Mouse (Mus musculus): ENCODE measurements at regions not wholly inside any gene's neighbourhood (a gene's known extent, or its start where the extent isn't known, plus 50 kb on each side); places are given as distances from the start of the nearest gene placed in this dataset.

DNA sequence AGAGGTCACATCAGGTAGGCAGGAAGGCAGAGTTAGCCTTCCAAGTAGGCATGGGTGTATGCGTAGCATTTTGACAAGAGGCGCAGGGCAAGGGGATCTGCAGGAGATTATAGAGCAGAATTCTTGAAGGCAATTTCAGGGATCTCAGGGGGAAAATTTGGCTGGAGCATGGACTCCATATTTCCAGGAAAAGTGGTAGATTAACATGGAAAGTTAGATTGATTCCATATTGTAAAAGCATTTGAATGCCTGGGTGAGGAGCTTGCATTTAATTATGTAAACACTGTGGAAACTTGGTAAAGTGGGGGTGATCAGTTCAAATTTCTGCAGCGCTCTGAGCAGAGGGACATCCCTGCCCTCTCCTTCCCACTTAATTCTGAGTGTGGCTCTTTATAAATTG lies 146.7 kb downstream of the Pax3 start:
- ATAC-seq (ENCODE audit: insufficient number of reproducible peaks, insufficient read depth, low FRiP score, low read depth), result no peak
- H3K4me2 ChIP-seq (replicated peaks; ENCODE audit: low read depth, low read length), result no peak overlapping the region
- H3K27me3 ChIP-seq (ENCODE audit: control insufficient read depth, insufficient read depth, low read length), result no peaks in the 10 kb centered on the region
- no peak overlapping the region for H3K27ac ChIP-seq (ENCODE audit: low read length)
- H3K9me3 ChIP-seq (ENCODE audit: control insufficient read depth, low read depth, low read length), result no peaks in the 10 kb centered on the region
- H3K9ac ChIP-seq (replicated peaks; ENCODE audit: low read depth, low read length), result no peak overlapping the region
- 80% methylated on average over 3 of the region's 3 CpGs for WGBS
- H3K4me3 ChIP-seq (ENCODE audit: low read depth, low read length), result no peak overlapping the region
- no peaks in the 10 kb centered on the region for H3K36me3 ChIP-seq (ENCODE audit: control insufficient read depth, insufficient read depth, low read length)
- no peaks in the 10 kb centered on the region for H3K4me1 ChIP-seq (ENCODE audit: control insufficient read depth, insufficient read depth, low read length)

DNA sequence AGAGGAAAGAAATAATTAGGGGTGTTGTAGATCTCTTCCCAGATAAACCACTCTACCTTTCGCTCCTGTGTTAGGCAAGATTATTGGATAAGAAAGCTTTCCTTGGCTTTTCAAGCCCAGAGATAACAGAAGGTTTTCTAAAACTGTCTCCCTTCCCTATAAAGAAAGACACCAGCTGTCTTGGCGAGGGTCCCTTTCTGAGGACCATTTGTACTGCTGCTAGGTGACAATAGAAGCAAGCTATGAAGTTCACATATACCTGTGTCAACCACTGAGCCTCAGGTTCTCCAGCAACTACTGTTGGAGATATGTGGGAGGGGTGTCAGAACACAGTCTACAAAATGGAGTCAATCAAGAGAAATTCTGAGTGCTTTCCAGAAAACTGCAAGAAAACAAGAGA lies 164.6 kb downstream of the Pax3 start:
- no peaks in the 10 kb centered on the region for H3K9me3 ChIP-seq (ENCODE audit: control insufficient read depth, low read depth, low read length)

DNA sequence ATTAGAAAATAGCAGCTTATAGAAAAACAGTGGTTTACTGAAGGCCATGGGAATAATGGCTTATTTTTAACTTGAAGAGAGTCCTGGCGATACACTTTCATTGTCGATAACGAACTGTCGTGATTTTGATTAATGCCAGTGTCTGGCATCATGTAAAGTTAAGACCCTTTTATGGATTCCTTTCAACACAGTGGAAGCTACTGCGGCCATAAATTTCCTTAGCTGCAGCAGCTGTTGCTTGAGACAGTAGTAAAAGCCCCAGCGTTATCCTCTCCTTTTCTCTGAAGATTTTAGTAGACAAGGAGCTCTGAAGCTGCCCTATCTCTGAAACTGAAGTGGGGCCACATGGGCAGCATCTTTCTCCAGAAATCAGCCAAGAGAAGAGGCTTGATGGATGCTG lies 175.2 kb downstream of the Pax3 start:
- ATAC-seq (ENCODE audit: insufficient number of reproducible peaks, insufficient read depth, low FRiP score, low read depth), result no peak
- Histone ChIP-seq H3K9ac (replicated peaks; ENCODE audit: low read depth, low read length) (no peak overlapping the region), H3K9me3 (ENCODE audit: control insufficient read depth, low read depth, low read length) (no peaks in the 10 kb centered on the region), H3K4me2 (replicated peaks; ENCODE audit: low read depth, low read length) (no peak overlapping the region), H3K27ac (ENCODE audit: low read length) (no peak overlapping the region), H3K4me3 (ENCODE audit: low read depth, low read length) (no peak overlapping the region), H3K27me3 (ENCODE audit: control insufficient read depth, insufficient read depth, low read length) (no peaks in the 10 kb centered on the region), H3K36me3 (ENCODE audit: control insufficient read depth, insufficient read depth, low read length) (no peaks in the 10 kb centered on the region), H3K4me1 (ENCODE audit: control insufficient read depth, insufficient read depth, low read length) (0 out of 2 replicates have a peak, but pooled peaks cover 5% of the 10 kb centered on the region)
- WGBS, result 32% methylated on average over 6 of the region's 6 CpGs

More for the DNA sequence above, 164.6 kb downstream of the Pax3 start:
- H3K4me1 ChIP-seq (ENCODE audit: control insufficient read depth, insufficient read depth, low read length), result no peaks in the 10 kb centered on the region
- no peak for ATAC-seq (ENCODE audit: insufficient number of reproducible peaks, insufficient read depth, low FRiP score, low read depth)
- H3K4me2 ChIP-seq (replicated peaks; ENCODE audit: low read depth, low read length), result no peak overlapping the region
- H3K4me3 ChIP-seq (ENCODE audit: low read depth, low read length), result no peak overlapping the region
- 79% methylated on average over 2 of the region's 2 CpGs for WGBS
- no peaks in the 10 kb centered on the region for H3K36me3 ChIP-seq (ENCODE audit: control insufficient read depth, insufficient read depth, low read length)
- no peak overlapping the region for H3K27ac ChIP-seq (ENCODE audit: low read length)
- no peak overlapping the region for H3K9ac ChIP-seq (replicated peaks; ENCODE audit: low read depth, low read length)
- no peaks in the 10 kb centered on the region for H3K27me3 ChIP-seq (ENCODE audit: control insufficient read depth, insufficient read depth, low read length)

DNA sequence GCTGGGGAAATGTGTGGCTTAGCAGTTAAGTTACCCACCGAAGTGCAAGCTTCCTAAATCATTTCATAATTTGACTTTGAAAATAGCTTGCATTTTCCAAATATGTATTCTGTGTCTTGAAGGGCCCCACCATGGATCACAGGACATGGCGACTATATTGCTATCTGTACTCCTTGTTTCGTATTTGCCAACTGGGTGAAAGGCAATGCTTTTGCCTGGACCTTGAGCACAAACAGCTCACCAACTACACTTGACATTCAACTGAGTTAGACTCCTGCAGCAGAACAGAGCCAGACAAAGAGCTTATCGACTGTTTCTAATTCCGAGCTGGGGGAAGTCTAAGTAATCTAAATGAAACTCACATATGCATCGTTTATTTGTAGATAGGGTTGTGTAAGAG lies 175.9 kb downstream of the Pax3 start:
- Histone ChIP-seq H3K9me3 (ENCODE audit: control insufficient read depth, low read depth, low read length) (no peaks in the 10 kb centered on the region), H3K36me3 (ENCODE audit: control insufficient read depth, insufficient read depth, low read length) (no peaks in the 10 kb centered on the region), H3K27me3 (ENCODE audit: control insufficient read depth, insufficient read depth, low read length) (no peaks in the 10 kb centered on the region), H3K9ac (replicated peaks; ENCODE audit: low read depth, low read length) (no peak overlapping the region), H3K4me2 (replicated peaks; ENCODE audit: low read depth, low read length) (no peak overlapping the region), H3K4me1 (ENCODE audit: control insufficient read depth, insufficient read depth, low read length) (0 out of 2 replicates have a peak, but pooled peaks cover 5% of the 10 kb centered on the region), H3K27ac (ENCODE audit: low read length) (no peak overlapping the region), H3K4me3 (ENCODE audit: low read depth, low read length) (no peak overlapping the region)
- ATAC-seq (ENCODE audit: insufficient number of reproducible peaks, insufficient read depth, low FRiP score, low read depth), result no peak
- whole genome bisulfite sequencing, result 71% methylated on average over 6 of the region's 6 CpGs

DNA sequence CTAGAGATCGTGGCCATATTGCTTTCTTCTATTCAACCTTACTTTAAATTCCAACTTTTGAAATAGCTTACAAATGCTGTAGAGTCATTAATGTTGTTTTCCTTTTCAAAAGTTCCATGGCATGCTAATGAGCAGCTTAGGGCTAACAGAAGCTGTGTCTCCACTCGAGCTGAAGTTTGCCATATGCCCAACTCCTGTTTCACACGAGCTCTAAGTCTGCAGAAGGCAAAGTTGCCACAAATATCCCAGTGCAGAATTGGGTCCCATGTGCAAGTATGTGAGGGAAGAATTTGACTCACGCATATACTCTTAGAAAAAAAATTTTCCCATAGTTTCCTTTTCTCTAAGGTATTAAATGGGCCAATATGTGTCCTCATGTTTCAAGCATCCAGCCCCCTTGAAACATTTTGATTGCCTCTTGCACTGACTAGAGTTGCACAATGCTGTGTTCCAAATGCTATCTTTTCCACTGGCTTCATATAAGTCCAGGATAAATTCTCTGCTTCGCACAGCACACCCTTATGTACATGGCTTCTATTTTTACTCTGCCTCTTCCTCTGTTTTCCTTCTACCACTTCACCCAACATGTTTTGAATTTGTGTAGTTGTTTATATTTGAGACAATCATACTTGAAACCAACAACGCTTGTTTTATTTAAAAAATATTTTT lies 178.9 kb downstream of the Pax3 start:
- Histone ChIP-seq H3K4me1 (ENCODE audit: control insufficient read depth, insufficient read depth, low read length) (0 out of 2 replicates have a peak, but pooled peaks cover 5% of the 10 kb centered on the region), H3K27me3 (ENCODE audit: control insufficient read depth, insufficient read depth, low read length) (no peaks in the 10 kb centered on the region), H3K9me3 (ENCODE audit: control insufficient read depth, low read depth, low read length) (no peaks in the 10 kb centered on the region), H3K36me3 (ENCODE audit: control insufficient read depth, insufficient read depth, low read length) (no peaks in the 10 kb centered on the region), H3K4me3 (ENCODE audit: low read depth, low read length) (no peak overlapping the region), H3K4me2 (replicated peaks; ENCODE audit: low read depth, low read length) (no peak overlapping the region), H3K27ac (ENCODE audit: low read length) (no peak overlapping the region), H3K9ac (replicated peaks; ENCODE audit: low read depth, low read length) (no peak overlapping the region)
- WGBS, result 80% methylated on average over 6 of the region's 6 CpGs
- no peak for ATAC-seq (ENCODE audit: insufficient number of reproducible peaks, insufficient read depth, low FRiP score, low read depth)

DNA sequence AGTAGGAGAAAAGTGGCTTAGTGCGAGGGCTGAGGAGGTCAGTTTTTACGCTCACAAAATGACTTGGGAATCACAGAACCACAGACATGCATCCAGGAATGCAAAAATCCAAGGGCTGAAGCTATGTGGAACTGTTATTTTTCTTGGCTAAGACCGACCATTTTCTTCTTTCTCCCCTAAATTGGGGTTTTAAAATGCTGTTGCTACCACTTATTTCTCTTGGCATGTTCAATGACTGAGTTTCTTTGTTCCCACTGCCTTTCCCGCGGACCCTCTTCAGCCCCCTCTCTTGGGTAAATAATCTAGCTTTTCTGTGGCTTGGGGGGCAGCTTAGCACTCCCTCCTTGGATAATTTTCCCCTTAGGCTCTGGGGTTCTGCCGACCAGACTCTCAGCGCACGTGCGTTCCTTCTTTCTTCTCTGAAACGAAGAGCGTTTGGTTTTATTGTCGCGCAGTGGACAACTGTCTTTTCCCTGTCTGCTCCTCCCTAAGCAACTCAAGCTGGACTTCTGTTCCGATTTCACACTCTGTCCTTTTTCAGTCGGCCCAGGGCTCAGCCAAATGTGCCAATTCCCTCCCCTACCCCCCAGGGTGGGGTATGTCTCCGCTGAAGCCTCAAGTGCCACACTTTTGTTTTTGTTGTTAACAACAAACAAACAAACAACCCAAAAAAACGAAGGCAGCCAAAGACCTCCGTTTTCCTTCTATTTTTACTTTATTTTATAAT lies 180.2 kb downstream of the Pax3 start:
- no peak overlapping the region for H3K9ac ChIP-seq (replicated peaks; ENCODE audit: low read depth, low read length)
- H3K27ac ChIP-seq (ENCODE audit: low read length), result no peak overlapping the region
- H3K36me3 ChIP-seq (ENCODE audit: control insufficient read depth, insufficient read depth, low read length), result no peaks in the 10 kb centered on the region
- 0 out of 2 replicates have a peak, but pooled peaks cover under 1% of the 10 kb centered on the region for H3K4me1 ChIP-seq (ENCODE audit: control insufficient read depth, insufficient read depth, low read length)
- no peaks in the 10 kb centered on the region for H3K27me3 ChIP-seq (ENCODE audit: control insufficient read depth, insufficient read depth, low read length)
- ATAC-seq (ENCODE audit: insufficient number of reproducible peaks, insufficient read depth, low FRiP score, low read depth), result no peak
- H3K4me3 ChIP-seq (ENCODE audit: low read depth, low read length), result no peak overlapping the region
- H3K4me2 ChIP-seq (replicated peaks; ENCODE audit: low read depth, low read length), result no peak overlapping the region
- H3K9me3 ChIP-seq (ENCODE audit: control insufficient read depth, low read depth, low read length), result no peaks in the 10 kb centered on the region
- WGBS, result 58% methylated on average over 18 of the region's 18 CpGs

DNA sequence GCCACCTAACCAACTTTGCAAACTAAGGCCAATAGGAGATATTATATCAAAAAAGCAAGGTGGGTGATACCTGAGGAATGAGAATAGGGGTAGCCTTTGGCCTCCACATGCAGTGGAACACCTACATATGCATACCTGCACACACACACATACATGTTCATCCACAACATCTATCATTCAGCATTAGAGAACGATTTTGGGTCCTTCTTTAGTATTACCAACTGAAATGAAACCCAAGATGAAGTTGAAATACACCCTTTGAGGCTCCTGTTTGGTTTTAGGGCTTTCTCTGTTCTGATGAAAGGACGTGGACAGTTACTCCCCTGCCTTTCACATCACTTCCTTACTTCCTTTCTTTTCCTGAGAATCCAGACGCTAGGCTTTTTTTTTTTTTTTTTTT lies 180.9 kb downstream of the Pax3 start:
- WGBS, result 47% methylated on average over 3 of the region's 3 CpGs
- no peak overlapping the region for H3K9ac ChIP-seq (replicated peaks; ENCODE audit: low read depth, low read length)
- H3K36me3 ChIP-seq (ENCODE audit: control insufficient read depth, insufficient read depth, low read length), result no peaks in the 10 kb centered on the region
- no peaks in the 10 kb centered on the region for H3K9me3 ChIP-seq (ENCODE audit: control insufficient read depth, low read depth, low read length)
- no peak overlapping the region for H3K4me2 ChIP-seq (replicated peaks; ENCODE audit: low read depth, low read length)
- no peak overlapping the region for H3K27ac ChIP-seq (ENCODE audit: low read length)
- H3K4me1 ChIP-seq (ENCODE audit: control insufficient read depth, insufficient read depth, low read length), result no peaks in the 10 kb centered on the region
- no peak for ATAC-seq (ENCODE audit: insufficient number of reproducible peaks, insufficient read depth, low FRiP score, low read depth)
- 0 out of 2 replicates have a peak, but pooled peaks cover 5% of the 10 kb centered on the region for H3K27me3 ChIP-seq (ENCODE audit: control insufficient read depth, insufficient read depth, low read length)
- H3K4me3 ChIP-seq (ENCODE audit: low read depth, low read length), result no peak overlapping the region

DNA sequence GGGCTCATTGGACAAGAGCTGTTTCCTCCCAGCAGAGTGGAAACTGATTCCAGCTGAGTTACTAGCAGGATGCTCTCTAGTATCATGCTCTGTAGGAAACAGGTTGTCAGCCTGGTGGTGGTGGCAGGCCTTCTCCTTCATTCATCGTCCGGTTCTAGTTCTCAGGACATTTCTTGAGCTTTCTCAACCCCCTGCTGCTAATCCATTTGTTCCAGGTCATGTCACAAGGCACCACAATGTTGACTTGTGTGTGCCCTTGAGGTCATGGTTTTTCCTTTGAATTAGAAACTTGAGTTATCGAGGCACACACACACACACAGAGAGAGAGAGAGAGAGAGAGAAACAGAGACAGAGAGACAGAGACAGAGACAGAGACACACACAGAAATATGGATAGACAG lies 183.5 kb downstream of the Pax3 start:
- Histone ChIP-seq H3K36me3 (ENCODE audit: control insufficient read depth, insufficient read depth, low read length) (no peaks in the 10 kb centered on the region), H3K4me2 (replicated peaks; ENCODE audit: low read depth, low read length) (no peak overlapping the region), H3K27ac (ENCODE audit: low read length) (no peak overlapping the region), H3K9ac (replicated peaks; ENCODE audit: low read depth, low read length) (no peak overlapping the region), H3K4me3 (ENCODE audit: low read depth, low read length) (no peak overlapping the region), H3K9me3 (ENCODE audit: control insufficient read depth, low read depth, low read length) (no peaks in the 10 kb centered on the region), H3K4me1 (ENCODE audit: control insufficient read depth, insufficient read depth, low read length) (peaks cover 3% of the 10 kb centered on the region; the same call in 1 of the 2 replicates), H3K27me3 (ENCODE audit: control insufficient read depth, insufficient read depth, low read length) (0 out of 2 replicates have a peak, but pooled peaks cover 5% of the 10 kb centered on the region)
- 38% methylated on average over 3 of the region's 3 CpGs for WGBS
- no peak for ATAC-seq (ENCODE audit: insufficient number of reproducible peaks, insufficient read depth, low FRiP score, low read depth)
